Mouse (Mus musculus) small intestine, adult 2 months (tissue): ENCODE data around the gene Chdh.

Source experiments
- CTCF ChIP-seq: fragments of 200-500 bp; IDR thresholded peaks from 2 replicates; pipeline ENCODE4 v1.5.1; 2012; ENCODE audit warnings: low read depth, mild to moderate bottlenecking, control low read depth, inconsistent platforms, low read length, moderate library complexity, mixed read lengths; ENCODE audit not compliant: insufficient replicate concordance, insufficient read length; ENCODE audit errors: extremely low read depth
- POLR2A ChIP-seq: fragments of 200-500 bp; IDR thresholded peaks from 2 replicates; pipeline ENCODE4 v1.6.1; 2012; ENCODE audit warnings: low read depth, mild to moderate bottlenecking, control low read depth, inconsistent platforms, low read length, moderate library complexity

- TF ChIP-seq CTCF, result no peak
- TF ChIP-seq POLR2A, result peak; percentile 87
Measured at GRCm38 (mm10) chr14:29968075-29968821, 40.6 kb upstream of the Chdh start, which contains the start of gene Selenok.
